Mouse (Mus musculus): ENCODE measurements around the gene Zfp385a. TPM values are rescaled to one million over a fixed set of nuclear protein-coding genes. Genes with fewer than 3 reads are reported as not detected.
"Not testable (repeated sequence)": the region's sequence is repeated elsewhere in the genome, so short reads cannot be mapped to it uniquely, and the experiment has no call there.

Zfp385a gene
- total RNA-seq, 4 experiments from 2014 or later, result 37.9 to 55.5 (median 47.0) TPM

DNA sequence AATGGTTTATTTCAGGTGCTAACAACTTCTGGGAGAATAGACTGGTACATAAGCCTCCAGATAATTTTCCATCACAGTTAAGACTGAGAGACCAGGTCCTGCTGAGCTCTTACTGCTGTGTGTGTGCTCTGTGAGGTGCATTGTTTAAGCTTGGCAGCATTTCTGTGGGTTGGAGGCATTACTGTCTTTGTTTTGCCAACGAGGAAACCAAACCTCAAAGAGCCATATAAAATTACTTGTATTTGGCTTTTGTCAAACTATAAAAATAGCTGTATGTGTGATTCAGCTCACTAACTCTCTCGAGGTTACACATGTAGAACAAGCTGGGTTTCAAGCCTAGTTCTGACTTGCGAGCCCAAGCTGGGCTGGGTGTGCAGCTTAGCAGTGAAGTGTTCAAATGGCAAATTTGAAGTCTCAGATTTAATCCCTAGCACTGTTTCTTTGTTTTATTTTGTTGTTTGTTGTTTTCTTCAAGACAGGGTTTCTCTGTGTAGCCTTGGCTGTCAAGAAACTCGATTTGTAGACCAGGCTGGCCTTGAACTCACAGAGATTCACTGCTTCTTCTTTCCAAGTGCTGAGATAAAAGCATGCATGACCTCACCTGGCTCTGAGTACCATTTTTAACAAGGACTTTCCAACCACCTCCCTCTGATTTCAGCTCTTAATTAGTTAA, 47.1 kb downstream of the Zfp385a start:
- DNase-seq (ENCODE audit: low spot score in 2 of 2), result no peak

DNA sequence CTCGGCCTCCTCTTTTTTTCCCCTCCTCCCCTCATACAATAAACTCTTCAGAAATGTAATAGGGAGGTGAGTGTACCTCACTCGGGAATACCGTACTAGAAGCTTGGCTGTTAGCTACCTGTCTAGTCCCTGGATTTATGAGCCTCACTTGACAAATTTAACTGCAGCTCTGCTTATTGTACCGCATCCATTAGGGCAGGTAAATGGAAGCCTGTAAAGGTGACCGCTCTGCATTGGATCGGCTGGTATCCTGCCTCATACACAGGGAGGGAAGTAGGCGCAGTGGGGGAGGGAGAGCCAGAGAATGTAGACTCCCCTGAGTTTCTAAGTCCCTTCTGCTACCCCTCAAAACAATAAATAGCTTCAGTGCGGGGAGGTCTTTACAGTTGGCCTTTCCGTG, 49.0 kb downstream of the Zfp385a start:
- DNase-seq (ENCODE audit: low spot score in 2 of 2), result no peak

DNA sequence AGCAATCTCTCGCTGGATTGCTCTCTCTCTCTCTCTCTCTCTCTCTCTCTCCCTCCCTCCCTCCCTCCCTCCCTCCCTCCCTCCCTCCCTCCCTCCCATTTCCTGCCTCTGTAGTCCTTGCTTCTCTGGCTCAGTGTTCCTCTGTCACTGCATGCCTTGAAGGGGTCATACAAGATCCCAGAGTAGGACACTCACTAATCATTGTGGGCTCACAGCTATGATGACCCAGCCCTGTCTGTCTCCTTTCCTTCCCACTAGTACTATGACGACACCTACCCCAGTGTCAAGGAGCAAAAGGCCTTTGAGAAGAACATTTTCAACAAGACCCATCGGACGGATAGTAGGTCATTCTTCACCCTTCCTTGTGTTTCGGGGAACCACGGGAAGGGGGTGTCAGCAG, 49.5 kb downstream of the Zfp385a start:
- DNase-seq (ENCODE audit: low spot score in 2 of 2), result no peak

DNA sequence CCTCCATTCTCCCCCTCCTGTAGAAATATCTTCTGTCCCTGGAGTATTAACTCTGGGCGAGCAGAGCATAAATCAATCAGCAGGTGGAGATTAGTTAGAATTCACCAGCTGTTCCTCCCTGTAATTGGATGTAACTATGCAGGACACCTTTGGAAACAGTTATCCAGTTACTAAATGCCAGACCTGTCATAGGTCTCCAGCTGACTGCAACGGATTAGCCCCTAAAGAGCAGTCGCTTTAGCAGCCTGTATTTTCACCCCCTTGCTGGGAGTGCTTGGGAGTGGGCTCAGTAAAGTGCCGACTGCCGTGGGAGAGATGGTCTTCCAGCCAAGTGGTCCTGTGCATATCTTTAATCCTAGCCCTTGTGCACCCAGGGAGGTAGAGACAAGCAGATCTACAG, 50.3 kb downstream of the Zfp385a start:
- no peak for DNase-seq (ENCODE audit: low spot score in 2 of 2)

DNA sequence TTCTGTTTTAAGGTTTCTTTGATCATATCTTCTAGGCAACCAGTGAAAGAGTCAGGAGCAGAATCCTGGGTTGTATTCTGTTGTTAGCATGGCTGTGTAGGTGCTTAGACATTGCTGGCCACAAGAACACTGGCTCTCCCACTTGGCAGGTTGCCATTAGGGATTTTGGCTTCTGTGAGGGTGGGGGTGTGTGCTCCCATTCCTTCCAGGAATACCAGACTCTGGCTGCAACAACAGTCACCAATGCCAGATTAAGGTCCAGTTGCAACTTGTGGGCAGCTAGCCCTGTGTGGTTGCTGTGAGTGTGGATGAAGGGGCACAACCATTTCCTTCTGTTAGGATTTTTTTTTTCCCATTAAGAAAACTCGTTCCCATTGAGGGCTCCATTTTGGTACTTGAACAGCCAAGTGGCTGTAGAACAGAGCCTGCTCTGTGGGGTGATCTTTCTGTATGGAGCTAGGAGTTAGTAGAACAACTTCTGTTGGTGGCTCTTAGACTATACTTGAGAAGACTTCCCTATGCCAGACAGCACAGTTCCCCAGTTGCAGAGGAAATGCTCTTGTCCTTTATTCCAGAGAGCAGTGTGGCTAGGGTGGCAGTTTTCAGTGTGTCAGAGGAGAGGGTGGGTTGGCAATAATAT, 54.0 kb downstream of the Zfp385a start:
- no peak for DNase-seq (ENCODE audit: low spot score in 2 of 2)

DNA sequence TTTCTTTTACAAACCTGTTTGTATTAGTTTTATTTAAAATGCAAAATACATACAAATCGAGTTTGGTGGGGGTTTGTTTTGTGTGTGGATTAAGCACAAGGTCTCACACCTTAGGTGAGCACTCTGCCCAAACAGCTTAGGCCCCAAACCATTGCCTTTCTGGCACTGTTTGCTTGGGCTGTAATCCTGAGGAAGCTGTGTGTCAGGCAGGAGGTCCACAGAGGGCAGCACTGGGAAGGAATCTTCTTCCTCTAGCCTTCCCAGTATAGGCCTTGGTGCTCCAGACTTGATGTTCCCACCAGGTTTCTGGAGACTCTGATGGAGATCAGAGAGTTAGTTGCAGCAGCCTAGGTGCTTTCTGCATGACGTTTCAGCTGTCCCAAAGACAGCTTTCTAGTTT, 55.2 kb downstream of the Zfp385a start:
- DNase-seq (ENCODE audit: low spot score in 2 of 2), result no peak

DNA sequence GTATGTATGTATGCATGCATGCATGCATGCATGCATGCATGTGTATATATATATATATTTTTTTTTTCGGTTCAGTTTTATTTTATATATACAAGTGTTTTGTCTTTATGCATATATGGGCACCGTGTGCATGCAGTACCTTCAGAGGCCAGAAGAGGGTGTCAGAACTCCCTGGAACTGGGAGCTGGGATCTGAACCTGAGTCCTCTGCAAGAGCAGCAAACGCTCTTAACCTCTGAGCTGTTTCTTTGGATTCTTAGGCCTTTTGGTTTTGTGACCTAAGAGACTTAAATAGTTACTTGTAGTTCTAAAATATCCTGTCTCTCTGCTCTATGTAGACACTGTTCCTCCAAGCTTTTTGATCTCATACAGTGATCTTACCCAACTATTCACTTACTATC, 55.8 kb downstream of the Zfp385a start:
- DNase-seq (ENCODE audit: low spot score in 2 of 2), result no peak

DNA sequence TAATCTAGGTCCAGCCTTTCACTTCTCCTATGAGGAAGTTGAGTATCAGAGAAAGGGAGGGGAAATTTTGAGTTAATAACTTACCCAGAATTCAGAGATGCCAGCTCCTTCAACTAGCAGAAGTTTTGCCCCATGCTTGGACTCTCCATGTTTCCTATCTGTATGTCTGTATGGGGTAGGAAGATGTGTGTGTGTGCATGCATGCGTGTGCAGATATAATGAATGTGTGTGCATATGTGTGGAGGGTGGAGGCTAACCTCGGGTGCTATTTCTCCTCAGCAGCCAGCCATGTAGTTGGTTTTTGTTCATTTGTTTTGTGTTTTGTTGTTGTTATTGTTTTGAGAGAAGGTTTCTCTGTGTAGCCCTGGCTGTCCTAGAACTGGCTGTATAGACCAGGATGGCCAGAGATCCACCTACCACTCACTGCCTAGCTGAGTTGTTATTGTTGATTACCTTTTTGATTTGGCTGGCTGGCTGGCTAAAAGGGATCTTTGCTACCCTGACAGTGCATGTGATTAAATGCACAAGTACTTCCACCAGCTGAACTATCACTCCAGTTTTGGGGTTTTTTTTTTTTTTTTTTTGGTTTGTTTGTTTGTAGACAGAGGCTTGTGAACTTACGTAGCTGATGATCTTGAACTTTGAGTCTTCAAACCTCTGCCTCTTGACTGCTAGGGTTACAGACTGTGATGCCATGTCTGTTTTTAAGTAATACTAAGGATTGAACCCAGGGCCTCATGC, 58.3 kb downstream of the Zfp385a start:
- DNase-seq (ENCODE audit: low spot score in 2 of 2), result no peak

DNA sequence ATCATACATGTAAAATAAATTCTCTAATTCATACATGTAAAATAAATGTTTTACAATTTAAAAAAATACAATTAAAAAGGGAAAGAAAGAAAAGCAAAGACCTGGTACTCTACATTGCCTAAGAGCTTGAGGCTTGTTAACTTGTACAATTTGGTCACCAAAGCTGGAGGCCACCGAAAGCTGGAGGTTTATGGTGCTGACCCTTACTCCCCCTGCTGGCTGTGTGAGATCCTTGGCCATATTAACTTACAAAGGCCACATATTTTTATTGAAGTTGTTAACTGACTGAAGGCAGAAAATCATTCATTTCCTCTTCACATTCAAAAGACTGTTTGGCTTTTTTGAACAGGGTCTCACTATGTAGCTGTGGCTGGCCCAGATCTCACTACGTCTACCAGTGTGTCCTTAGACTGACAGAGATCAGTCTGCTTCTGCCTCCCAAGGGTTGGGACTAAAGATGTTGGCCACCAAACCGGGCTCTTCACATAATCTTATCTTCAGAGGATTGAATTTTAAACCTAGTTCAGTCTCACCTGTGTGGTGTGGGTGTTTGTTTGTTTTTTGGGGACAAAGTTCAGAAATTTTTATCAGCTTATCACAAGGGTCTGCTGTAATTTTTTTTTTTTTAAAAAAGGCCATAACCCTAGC, 59.0 kb downstream of the Zfp385a start:
- no peak for DNase-seq (ENCODE audit: low spot score in 2 of 2)

DNA sequence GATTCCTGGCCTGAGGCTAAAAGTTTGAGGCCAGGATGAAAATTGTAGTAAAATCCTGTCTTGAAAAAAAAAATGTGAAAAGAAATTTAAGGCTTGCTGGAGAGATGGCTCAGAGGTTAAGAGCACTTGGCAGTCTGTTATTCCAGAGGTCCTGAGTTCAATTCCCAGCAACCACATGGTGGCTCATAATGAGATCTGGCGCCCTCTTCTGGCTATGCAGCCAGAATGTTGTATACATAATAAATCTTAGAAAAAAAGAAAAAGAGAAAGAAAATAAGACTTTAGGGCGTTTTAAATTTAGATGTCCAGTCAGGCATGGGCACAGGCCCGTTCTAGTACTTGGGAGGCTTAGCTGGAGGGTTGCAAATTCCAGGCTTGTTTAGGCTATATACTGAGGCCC, 60.1 kb downstream of the Zfp385a start:
- DNase-seq (ENCODE audit: low spot score in 2 of 2), result no peak

DNA sequence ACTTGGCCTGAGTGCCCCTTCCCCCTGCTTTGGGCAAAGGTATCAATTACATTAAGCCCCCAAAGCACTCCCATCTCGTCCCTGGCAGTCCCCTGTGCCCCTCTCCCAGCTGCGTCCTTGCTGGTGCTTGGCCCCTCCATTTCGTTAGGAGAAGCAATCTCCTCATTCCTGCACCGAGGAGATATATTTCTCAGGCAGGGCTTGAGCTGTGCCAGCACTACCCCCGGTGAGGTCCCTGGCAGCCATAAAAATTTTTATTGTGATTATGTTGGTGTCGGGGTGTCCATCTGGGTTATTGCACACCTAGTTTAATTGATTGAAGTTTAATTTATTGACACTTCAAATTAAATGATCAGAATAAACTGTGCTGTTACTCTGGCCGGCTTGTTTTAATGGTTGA, 61.9 kb downstream of the Zfp385a start:
- no peak for DNase-seq (ENCODE audit: low spot score in 2 of 2)

DNA sequence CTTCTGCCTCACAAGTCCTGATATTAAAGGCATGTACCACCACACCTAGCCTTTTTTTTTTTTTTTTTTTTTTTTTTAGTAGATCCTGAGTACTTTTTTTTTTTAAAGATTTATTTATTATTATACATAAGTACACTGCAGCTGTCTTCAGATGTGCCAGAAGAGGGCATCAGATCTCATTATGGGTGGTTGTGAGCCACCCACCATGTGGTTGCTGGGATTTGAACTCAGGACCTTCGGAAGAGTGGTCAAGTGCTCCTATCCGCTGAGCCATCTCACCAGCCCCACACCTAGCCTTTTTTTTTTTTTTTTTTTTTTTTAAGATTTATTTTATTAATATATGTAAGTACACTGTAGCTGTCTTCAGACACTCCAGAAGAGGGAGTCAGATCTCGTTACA, 64.0 kb downstream of the Zfp385a start:
- DNase-seq (ENCODE audit: low spot score in 2 of 2), result not testable (repeated sequence)

DNA sequence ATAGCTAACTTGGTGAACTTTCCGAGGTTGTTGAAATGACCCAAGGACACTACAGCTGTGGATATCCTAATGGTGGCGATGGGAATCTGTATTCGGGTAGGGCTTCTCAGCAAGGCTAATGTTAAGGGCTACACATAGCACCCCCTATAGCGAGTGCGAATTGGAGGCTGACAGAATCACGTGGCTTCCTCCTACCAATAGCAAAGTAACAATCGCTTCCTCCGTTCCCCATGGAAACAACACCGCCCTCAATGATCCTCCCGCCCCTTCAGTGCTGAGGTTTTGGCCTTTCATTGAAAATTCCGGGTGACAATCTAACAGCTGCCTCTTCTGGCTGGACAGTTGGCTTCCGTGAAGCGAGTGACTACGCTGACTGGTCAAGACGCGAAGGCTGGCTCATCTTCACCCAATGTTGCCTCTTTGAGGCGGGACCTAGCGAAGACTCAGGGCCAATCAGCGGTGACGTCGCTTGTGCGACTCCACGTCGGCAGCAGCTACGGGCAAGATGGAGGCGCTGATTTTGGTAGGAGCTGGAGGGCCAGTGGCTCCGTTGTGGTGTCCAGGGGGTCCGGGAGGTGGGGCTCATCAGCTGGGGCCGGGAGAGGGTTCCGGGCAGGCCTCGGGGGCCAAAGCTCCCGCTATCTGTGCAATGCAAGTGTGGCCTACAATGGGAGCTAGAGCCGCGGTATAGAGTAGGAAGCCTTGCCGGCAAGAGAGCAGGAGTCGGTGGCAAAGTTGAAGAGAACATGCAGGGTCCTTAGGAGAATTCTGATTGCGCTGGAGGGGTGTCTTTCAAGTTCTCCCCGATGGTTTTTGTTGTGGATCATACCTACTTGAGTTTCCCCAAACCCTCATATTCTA, 67.2 kb downstream of the Zfp385a start, which contains the start of gene Copz1:
Gene Copz1 (plus strand): TSS at position 296 of the 861 bp plus-strand sequence.
- peak; percentile 98 to 99 for DNase-seq (ENCODE audit: low spot score in 2 of 2)

DNA sequence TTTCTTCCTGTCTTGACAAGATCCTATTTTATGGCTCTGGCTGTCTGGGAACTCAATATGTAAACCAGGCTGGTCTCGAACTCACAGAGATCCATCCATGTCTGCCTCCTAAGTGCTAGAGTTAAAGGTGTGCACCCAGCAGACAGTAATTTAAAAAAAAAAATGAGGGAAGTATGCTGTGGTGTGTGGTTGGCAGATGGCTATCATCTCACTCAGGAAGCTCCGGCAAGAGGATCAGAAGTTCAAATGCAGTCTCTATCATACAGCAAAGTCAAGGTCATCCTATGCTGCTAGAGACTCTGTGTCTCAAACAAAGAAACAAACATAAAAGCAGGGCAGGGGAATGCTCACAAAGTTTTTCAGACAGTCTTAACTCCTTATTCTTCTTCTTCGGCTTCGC, 71.0 kb downstream of the Zfp385a start:
- DNase-seq (ENCODE audit: low spot score in 2 of 2), result no peak

DNA sequence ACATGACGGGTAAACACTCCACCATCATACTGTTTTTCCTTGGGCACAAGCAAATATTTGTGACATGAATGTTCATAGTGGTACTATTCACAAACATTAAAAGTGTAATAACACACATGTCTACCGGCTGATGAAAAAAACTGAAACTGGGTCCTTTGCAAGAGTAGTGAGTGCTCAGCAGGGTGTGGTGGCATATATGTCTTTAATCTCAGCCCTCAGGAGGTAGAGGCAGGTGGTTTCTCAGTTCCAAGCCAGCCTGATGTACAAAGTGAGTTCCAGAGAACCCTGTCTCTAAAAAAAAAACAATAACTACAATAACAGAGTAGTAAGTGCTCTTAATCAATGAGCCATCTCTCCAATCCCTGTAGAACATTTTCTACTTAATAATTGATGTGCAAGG, 75.1 kb downstream of the Zfp385a start:
- no peak for DNase-seq (ENCODE audit: low spot score in 2 of 2)

Small RNA genes within 50 kb of the gene (microRNA-seq; reads per million reads assigned to microRNA genes)
- gene Mir148b (43.4 to 80.1 reads per million in 2 experiments), gene Mir6963 (0 reads per million in 2 experiments)

Other genes starting within 250 kb of the Zfp385a start
- gene Smug1, start 173.0 kb downstream of the Zfp385a start, total RNA-seq (2022), result 10 to 100 TPM; 13.2 to 21.6 (median 17.3) TPM
- gene Cbx5, start 100.3 kb downstream of the Zfp385a start, total RNA-seq (2022), result 100 to 1,000 TPM; 170 to 209 (median 180) TPM
- 100 to 1,000 TPM; 257 to 295 (median 288) TPM for gene Hnrnpa1, start 99.7 kb downstream of the Zfp385a start, total RNA-seq (2022)
- gene Nfe2, start 81.7 kb downstream of the Zfp385a start, total RNA-seq (2022), result not detected
- gene Copz1, start 67.4 kb downstream of the Zfp385a start, total RNA-seq (2022), result 100 to 1,000 TPM in 1 of 4 experiments, 10 to 100 TPM in 3; 90.6 to 100 (median 94.2) TPM
- gene Gpr84, start 29.5 kb downstream of the Zfp385a start, total RNA-seq (2022), result 1 to 10 TPM in 2 of 4 experiments, under 1 TPM in 2; 0.35 to 9.3 (median 4.4) TPM
- gene Itga5, start 26.7 kb upstream of the Zfp385a start, total RNA-seq (2022), result 1 to 10 TPM; 1.8 to 4.8 (median 2.9) TPM
- not detected for gene Gtsf1, start 90.4 kb upstream of the Zfp385a start, total RNA-seq (2022)
- not detected for gene Gtsf2, start 108.4 kb upstream of the Zfp385a start, total RNA-seq (2022)
- 10 to 100 TPM in 2 of 4 experiments, 1 to 10 TPM in 2; 7.4 to 29.6 (median 17.0) TPM for gene Nckap1l, start 113.7 kb upstream of the Zfp385a start, total RNA-seq (2022)
- gene Pde1b, start 162.9 kb upstream of the Zfp385a start, total RNA-seq (2022), result 100 to 1,000 TPM in 3 of 4 experiments, 10 to 100 TPM in 1; 99.3 to 111 (median 103) TPM
- 100 to 1,000 TPM; 103 to 150 (median 121) TPM for gene Ppp1r1a, start 197.9 kb upstream of the Zfp385a start, total RNA-seq (2022)
- 1 to 10 TPM in 2 of 4 experiments, under 1 TPM in 1, not detected in 1; 0.74 to 4.7 (median 3.5) TPM for gene Glycam1, start 225.0 kb upstream of the Zfp385a start, total RNA-seq (2022)